Mouse (Mus musculus) hindbrain, embryonic 11.5 days (tissue): ENCODE data around the gene Lamc3. TPM values are rescaled to one million over a fixed set of nuclear protein-coding genes. Genes with fewer than 3 reads are reported as not detected.

ENCODE experiments used
- ATAC-seq: fragments of 200-750 bp; cut with Nextera tagmentation; 2 replicates; pipeline ENCODE4 v1.8.0; 2017; ENCODE audit warnings: mild to moderate bottlenecking, moderate TSS enrichment, moderate library complexity; ENCODE audit not compliant: low FRiP score
- DNase-seq: peaks from one replicate; pipeline ENCODE4 v3.0.0-alpha.2; 2015; ENCODE audit warnings: low spot score
- H3K27ac ChIP-seq: fragments of 300-500 bp; sonication (generic); 2 replicates; pipeline ENCODE4 v1.5.1; 2014; ENCODE audit warnings: mild to moderate bottlenecking, low read depth, low read length
- H3K27me3 ChIP-seq: fragments of 300-500 bp; sonication (generic); 2 replicates; pipeline ENCODE4 v1.6.1; 2014; ENCODE audit warnings: mild to moderate bottlenecking, low read length, moderate library complexity, mixed read lengths; ENCODE audit not compliant: control insufficient read depth, insufficient read depth
- H3K36me3 ChIP-seq: fragments of 300-500 bp; sonication (generic); 2 replicates; pipeline ENCODE4 v1.6.1; 2014; ENCODE audit warnings: mild to moderate bottlenecking, low read length, moderate library complexity, mixed read lengths; ENCODE audit not compliant: control insufficient read depth, insufficient read depth
- H3K4me1 ChIP-seq: fragments of 300-500 bp; sonication (generic); replicated peaks from 2 replicates; pipeline ENCODE4 v1.6.1; 2014; ENCODE audit warnings: low read length, mixed read lengths; ENCODE audit not compliant: control insufficient read depth, insufficient read depth
- H3K4me2 ChIP-seq: fragments of 300-500 bp; sonication (generic); replicated peaks from 2 replicates; pipeline ENCODE4 v1.6.1; 2014; ENCODE audit warnings: mild to moderate bottlenecking, low read depth, low read length
- H3K4me3 ChIP-seq: fragments of 300-500 bp; sonication (generic); 2 replicates; pipeline ENCODE4 v1.5.1; 2014; ENCODE audit warnings: low read depth, low read length
- H3K9ac ChIP-seq: fragments of 300-500 bp; sonication (generic); 2 replicates; pipeline ENCODE4 v1.6.1; 2014; ENCODE audit warnings: low read depth, low read length
- H3K9me3 ChIP-seq: fragments of 300-500 bp; sonication (generic); 2 replicates; pipeline ENCODE4 v1.6.1; 2016; ENCODE audit warnings: low read length; ENCODE audit not compliant: control insufficient read depth
- WGBS: fragments of 180-500 bp; shearing (Covaris S2); extraction: QIAGEN DNeasy Blood & Tissue Kit; methylation state at CpG from one replicate; pipeline ENCODE4 v1.1.7; 2014; 5-methylcytosine and 5-hydroxymethylcytosine counted together
- polyA plus RNA-seq: library from polyadenylated mRNA; unstranded; fragments of >200 nt; fragmentation: Nextera tagmentation; extraction: Ambion mirVana; gene quantifications from 2 replicates; pipeline ENCODE4 v1.2.1, GENCODE M21; 2014

The Lamc3 gene
- polyA plus RNA-seq, 1 experiment from 2014 or later, result 5.0 TPM

GRCm38 (mm10) chr2:31962501-31963224 is 75.6 kb downstream of the Lamc3 start:
- DNase-seq (peak; percentile 10), ATAC-seq (peak; percentile 67)
- no peaks in the 10 kb centered on the region for H3K4me1 ChIP-seq
- peak overlapping the region; percentile 76 for H3K27ac ChIP-seq
- 0 out of 2 replicates have a peak overlapping the region, but pooled peaks have one; percentile 23 for H3K9ac ChIP-seq
- H3K27me3 ChIP-seq, result no peaks in the 10 kb centered on the region
- H3K9me3 ChIP-seq, result no peaks in the 10 kb centered on the region
- no peaks in the 10 kb centered on the region for H3K36me3 ChIP-seq
- H3K4me3 ChIP-seq, result no peak overlapping the region
- WGBS, result 48% methylated on average over 8 of the region's 8 CpGs
- no peak overlapping the region for H3K4me2 ChIP-seq

GRCm38 (mm10) chr2:31963491-31963890 is 76.4 kb downstream of the Lamc3 start:
- H3K4me1 ChIP-seq, result no peaks in the 10 kb centered on the region
- H3K9ac ChIP-seq, result no peak overlapping the region
- no peak overlapping the region for H3K4me3 ChIP-seq
- H3K36me3 ChIP-seq, result no peaks in the 10 kb centered on the region
- H3K4me2 ChIP-seq, result no peak overlapping the region
- H3K27ac ChIP-seq, result no peak overlapping the region
- 83% methylated on average over 7 of the region's 7 CpGs for WGBS
- ATAC-seq, result no peak
- H3K9me3 ChIP-seq, result no peaks in the 10 kb centered on the region
- DNase-seq, result no peak
- no peaks in the 10 kb centered on the region for H3K27me3 ChIP-seq

GRCm38 (mm10) chr2:31964191-31964590 is 77.1 kb downstream of the Lamc3 start:
- WGBS, result 89% methylated on average over 3 of the region's 3 CpGs
- H3K4me2 ChIP-seq, result no peak overlapping the region

GRCm38 (mm10) chr2:31965110-31965509 is 78.0 kb downstream of the Lamc3 start:
- H3K4me2 ChIP-seq, result no peak overlapping the region
- no peak overlapping the region for H3K27ac ChIP-seq
- no peak overlapping the region for H3K4me3 ChIP-seq
- DNase-seq (peak; percentile 44), ATAC-seq (no peak)
- H3K36me3 ChIP-seq, result no peaks in the 10 kb centered on the region
- H3K9me3 ChIP-seq, result no peaks in the 10 kb centered on the region
- H3K9ac ChIP-seq, result no peak overlapping the region
- no peaks in the 10 kb centered on the region for H3K27me3 ChIP-seq
- H3K4me1 ChIP-seq, result no peaks in the 10 kb centered on the region

More at GRCm38 (mm10) chr2:31964191-31964590, 77.1 kb downstream of the Lamc3 start:
- Histone ChIP-seq H3K9ac (no peak overlapping the region), H3K9me3 (no peaks in the 10 kb centered on the region), H3K36me3 (no peaks in the 10 kb centered on the region), H3K4me3 (no peak overlapping the region), H3K27ac (no peak overlapping the region), H3K4me1 (no peaks in the 10 kb centered on the region), H3K27me3 (no peaks in the 10 kb centered on the region)
- DNase-seq, result no peak
- ATAC-seq, result no peak

- H3K9ac ChIP-seq, result no peak overlapping the region
- H3K4me3 ChIP-seq, result no peak overlapping the region
- H3K27ac ChIP-seq, result no peak overlapping the region
- DNase-seq (no peak), ATAC-seq (no peak)
- WGBS, result 88% methylated on average over 8 of the region's 8 CpGs
- H3K4me1 ChIP-seq, result no peaks in the 10 kb centered on the region
- no peak overlapping the region for H3K4me2 ChIP-seq
- no peaks in the 10 kb centered on the region for H3K9me3 ChIP-seq
- H3K27me3 ChIP-seq, result no peaks in the 10 kb centered on the region
- H3K36me3 ChIP-seq, result no peaks in the 10 kb centered on the region
Observed at GRCm38 (mm10) chr2:31966801-31967200, 79.7 kb downstream of the Lamc3 start.

- Histone ChIP-seq H3K27ac (no peak overlapping the region), H3K9me3 (no peaks in the 10 kb centered on the region), H3K4me1 (peaks cover 6% of the 10 kb centered on the region), H3K4me3 (no peak overlapping the region), H3K9ac (no peak overlapping the region), H3K4me2 (no peak overlapping the region), H3K27me3 (no peaks in the 10 kb centered on the region), H3K36me3 (peaks cover under 1% of the 10 kb centered on the region; the same call in 1 of the 2 replicates)
- ATAC-seq (no peak), DNase-seq (no peak)
- WGBS, result 84% methylated on average over 4 of the region's 4 CpGs
Observed at GRCm38 (mm10) chr2:31972589-31972988, 85.5 kb downstream of the Lamc3 start.

- no peaks in the 10 kb centered on the region for H3K27me3 ChIP-seq
- H3K4me3 ChIP-seq, result peak within 1 kb of the TSS; percentile 98
- H3K9ac ChIP-seq, result peak within 1 kb of the TSS; percentile 95
- peaks cover 6% of the 10 kb centered on the region for H3K4me1 ChIP-seq
- peaks cover 7% of the 10 kb centered on the region; the same call in 1 of the 2 replicates for H3K36me3 ChIP-seq
- H3K27ac ChIP-seq, result peak within 1 kb of the TSS; percentile 44
- DNase-seq, result peak; percentile 100
- H3K9me3 ChIP-seq, result no peaks in the 10 kb centered on the region
- peak; percentile 99 for ATAC-seq
- peak within 1 kb of the TSS; percentile 77 for H3K4me2 ChIP-seq
- WGBS, result under 1% methylated on average over 60 of the region's 60 CpGs
Observed at GRCm38 (mm10) chr2:31974141-31974808, 87.2 kb downstream of the Lamc3 start, which contains the start of gene Nup214. Nup214 (plus strand) TSS chr2:31974436.

GRCm38 (mm10) chr2:31974809-31975371 is 87.8 kb downstream of the Lamc3 start:
- Histone ChIP-seq H3K27me3 (no peaks in the 10 kb centered on the region), H3K4me1 (peaks cover 6% of the 10 kb centered on the region), H3K9me3 (no peaks in the 10 kb centered on the region), H3K4me2 (peak overlapping the region; percentile 77), H3K4me3 (peak overlapping the region; percentile 98), H3K27ac (no peak overlapping the region), H3K9ac (peak overlapping the region; percentile 95), H3K36me3 (peaks cover 7% of the 10 kb centered on the region; the same call in 1 of the 2 replicates)
- DNase-seq (no peak), ATAC-seq (no peak)
- WGBS, result 10% methylated on average over 13 of the region's 13 CpGs
